Mouse (Mus musculus): Measurements from ENCODE around the gene Rfesd.

Gene Rfesd

DNA sequence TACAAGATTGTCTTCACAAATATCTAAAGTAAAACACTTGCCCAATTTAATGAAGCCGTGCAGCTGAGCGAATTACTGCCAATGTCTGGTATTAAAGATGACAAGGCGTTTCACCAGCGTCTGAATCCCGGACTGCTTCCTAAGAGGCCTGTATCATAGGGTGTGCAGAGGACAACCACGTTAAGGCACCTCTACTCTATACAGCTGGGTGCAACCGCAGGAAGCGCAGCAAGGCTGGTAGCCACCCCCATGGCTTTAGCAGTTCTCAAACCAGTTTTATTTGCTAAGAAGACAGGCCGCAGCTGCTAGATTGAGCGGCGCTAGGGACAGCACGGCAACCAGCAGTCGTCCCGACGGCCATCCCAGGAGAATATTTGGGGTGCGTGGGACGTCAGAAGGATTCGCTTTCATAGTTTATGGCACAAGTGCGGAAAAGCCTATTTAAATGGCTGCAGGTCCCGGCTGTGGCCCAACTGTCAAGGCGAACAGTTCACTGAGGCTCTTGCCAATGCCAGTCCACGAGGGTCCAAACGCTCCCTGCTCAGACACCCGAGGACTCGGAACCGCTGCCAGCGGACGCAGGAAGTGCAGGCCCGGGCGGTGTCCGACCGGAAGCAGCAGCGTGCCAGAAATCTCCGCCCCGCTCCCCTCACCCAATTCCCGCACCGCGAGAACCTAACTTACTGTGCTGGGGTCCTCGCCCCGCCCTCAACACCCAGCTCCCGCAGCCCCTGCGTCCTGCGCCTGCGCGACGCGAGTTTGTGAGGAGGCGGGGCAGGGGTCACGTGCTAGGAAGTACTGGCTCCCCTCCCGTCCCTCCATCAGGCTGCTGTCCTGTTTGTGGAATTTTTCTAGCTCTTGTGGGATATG, at the start of gene Rfesd:
TSS of gene Rfesd (minus strand) at position 746 of the 870 bp plus-strand sequence.
- peak; percentile 97 to 98 for DNase-seq

DNA sequence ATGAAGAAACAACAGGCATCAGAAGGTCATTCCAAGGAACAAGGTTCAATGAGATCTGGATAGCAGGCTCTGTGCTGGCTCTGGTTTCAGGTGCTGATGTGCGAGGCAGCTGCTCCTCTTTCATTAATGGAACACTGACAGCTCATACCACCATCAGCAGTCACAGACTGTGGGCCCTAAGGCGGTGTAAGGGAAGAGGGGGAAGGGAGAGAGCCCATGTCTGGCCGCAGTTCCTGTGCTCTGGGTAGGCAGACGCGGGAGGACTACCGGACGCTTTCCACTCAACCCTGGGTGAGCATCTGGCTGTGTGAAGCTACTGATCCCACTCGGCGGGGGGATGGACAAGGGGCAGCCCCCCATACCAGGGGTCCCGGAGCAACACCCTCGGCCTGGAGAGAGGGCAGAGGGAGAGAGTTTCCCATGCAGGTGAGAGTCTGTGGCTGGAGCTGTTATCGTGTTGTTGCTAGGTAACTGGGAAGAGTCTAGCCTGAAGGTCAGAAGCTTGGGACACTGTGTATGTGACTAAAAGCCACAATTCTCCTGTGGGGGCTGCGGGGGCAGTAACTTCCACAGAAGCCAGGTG, 45.9 kb upstream of the Rfesd start:
- DNase-seq, result no peak

DNA sequence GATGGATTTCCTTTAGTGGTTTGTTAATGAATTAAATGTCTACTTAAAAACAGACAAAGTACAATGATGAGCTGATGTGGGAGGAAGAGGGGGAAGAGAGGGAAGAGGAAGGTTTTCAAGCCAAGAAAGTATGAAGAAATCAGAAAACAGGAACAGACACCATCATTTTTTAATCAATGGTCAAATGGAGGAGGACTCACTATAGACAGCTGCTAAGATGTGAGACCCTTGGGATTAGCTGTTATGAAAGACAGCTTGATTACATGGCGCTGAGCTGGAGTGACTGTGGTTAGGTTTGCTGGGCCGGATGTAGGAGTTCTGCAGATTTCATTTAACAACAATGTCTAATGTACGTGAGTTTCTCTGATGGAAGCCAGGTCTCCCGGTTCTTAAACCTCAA, 45.0 kb upstream of the Rfesd start:
- no peak for DNase-seq

DNA sequence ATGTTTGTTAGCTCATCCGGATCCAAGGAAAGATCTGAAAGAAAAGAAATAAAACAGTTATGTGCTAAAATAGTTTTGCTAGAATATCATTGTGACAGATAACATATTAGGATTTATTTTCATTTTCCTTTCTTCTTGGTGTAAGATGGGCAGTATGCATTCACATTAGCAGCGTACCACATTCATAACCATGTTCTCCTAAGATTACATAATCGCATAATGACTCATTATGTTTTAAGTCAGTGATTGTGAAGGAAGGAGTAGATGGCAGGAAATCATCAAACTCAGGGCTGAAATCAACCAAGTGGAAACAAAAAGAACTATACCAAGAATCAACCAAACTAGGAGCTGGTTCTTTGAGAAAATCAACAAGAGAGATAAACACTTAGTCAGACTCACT, 44.0 kb upstream of the Rfesd start:
- DNase-seq, result no peak

DNA sequence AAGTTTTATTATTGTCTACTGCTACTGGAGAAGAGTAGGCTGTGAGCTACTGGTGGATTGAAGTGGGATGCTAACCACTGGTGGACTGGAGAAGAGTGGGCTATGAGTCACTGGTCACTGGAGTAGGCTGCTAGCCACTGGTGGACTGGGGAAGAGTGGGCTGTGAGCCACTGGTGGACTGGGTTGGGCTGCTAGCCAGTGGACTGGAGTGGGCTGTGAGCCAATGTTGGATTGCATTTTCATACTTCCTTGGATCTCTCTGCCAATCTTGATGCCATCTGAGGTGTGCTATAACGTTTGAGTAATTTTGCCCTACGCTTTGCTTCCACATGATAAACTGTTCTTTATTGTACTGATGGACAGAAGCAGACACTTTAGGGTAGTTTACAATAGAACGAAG, 43.6 kb upstream of the Rfesd start:
- DNase-seq, result no peak

DNA sequence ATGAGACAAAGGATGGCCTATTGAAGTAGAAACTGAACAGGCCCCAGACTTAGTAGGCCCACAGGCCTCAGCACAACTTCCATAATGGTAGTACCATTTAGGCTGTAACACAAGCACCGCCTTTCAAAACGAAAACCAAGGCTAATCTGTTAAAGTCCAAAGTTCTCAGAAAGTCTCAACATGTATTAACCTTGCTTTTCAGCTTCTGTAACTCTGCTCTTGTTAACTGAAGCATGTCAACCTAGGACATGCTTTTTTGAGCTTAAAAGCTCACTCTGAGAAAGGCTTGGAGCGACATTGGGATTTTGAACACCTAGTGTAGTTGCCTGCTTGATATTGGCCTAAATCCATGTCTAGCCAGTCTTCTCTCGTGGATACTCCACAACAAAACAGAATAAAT, 41.1 kb upstream of the Rfesd start:
- DNase-seq, result peak; percentile 25 to 56

DNA sequence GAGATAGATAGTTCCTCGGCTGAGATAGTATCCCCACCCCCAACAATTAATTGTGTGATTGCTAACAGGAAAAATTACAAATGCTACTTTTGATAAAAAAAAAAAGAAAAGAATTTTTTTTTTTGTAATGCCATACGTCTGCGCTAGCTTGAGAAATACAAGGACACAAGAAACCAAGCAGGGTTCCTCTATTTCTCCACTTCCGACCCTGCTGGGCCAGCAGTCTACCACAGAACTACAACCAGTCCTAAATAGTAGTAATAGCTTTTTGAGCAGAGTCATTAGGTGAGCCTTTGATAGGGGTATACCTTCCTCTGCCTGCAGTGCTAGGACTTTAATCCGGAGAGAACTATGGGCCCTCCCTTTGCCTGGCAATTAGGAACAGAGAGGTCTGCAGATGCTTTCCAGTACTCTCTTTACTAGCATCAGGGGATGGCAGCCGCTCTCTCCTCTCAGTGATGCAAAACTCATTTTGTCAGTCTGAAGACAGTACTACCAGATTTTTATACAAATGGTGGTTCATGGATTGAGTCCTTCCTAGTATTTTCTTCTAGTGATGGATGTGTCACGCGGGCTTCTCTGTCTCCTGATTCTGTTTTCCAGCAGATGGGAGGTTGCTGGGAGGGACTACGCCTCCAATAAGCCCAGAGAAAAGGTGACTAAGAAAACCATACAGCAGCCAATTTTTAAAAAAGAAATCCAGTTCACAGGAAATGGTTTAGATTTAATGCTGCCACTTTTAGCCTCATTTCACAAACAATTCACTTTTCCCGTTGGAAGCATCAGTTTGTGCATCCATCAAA, 38.9 kb upstream of the Rfesd start:
- no peak for DNase-seq

DNA sequence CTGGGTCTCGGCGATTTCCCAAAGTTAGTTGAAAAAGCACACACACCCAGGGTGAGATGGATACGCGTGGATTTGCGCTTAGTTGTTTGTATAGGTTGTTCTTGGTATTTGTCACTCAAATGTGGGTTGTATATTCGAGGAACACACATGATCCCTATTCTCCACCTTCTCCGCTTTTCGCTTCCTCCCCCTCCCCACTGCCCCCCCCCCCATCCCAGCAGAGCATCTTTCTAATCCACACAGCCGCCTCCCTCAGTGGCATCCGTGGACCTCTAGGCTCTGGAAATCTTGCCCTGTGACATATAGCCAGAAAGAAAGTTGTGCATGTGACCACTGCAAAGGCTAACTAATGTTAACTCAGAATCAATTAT, 38.4 kb upstream of the Rfesd start, which contains the start of gene Gpr150:
TSS of gene Gpr150 (minus strand) at position 101 of the 371 bp plus-strand sequence.
- no peak for DNase-seq

DNA sequence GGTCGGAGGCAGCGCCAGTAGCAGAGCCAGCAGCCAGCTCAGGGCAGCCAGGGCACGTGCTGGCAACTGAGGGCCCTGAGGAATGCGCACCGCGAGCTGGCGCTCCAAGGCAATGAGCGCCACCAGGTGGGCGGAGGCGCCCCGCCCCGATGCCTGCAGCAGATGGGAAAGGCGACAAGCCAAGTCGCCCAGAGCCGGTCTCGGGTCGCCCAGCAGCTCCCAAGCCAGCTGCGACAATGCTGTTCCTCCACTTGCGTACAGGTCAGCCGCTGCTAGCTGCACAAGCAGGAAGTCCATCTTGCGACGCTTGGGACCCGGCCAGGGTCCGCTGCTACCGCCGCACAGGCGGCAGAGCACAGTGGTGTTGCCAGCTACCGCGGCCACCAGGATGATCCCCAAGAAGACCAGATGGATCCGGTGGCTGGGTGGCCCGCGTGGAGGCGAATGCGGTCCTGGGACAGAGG, 37.8 kb upstream of the Rfesd start:
- peak; percentile 73 to 83 for DNase-seq

DNA sequence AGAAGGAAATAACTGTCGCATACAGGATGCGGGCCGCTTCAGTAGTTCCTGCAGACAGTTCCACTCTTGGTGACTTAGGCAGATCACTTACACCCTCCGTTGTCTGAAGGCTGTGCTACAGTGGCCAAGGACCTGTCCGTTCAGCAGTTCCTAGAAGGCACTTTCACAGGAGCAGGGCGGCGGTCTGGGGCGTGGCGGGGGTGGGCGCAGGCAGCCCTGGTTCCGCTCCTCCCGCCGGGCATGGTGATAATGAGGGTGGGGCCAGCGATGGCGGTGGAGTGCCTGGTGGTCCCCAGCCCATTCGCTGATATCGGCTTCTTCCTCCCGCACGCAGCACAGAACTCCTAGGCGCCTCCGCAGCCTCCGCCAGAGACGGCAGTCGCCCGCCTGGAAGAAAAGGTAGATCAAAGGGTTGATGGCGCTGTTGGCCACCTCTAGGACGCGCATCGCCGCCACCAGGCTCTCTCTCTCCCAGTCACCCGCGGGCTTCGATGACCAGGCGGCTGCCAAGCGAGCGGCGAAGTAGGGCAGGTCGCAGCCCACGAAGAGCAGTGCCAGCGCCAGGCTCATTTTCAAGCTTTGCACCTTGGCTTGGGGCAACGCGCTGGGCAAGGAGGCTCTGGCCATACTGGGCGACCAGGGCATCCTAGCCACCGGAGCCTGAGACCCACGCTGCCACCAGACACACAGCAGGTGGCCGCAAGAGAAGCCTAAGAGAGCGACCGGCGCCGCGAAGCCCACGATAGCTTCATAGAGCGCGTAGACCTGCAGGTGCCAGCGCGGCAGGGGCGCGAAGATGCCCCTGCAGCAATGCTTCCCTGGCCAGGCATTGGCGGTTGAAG, 37.1 kb upstream of the Rfesd start:
- peak; percentile 12 to 15 for DNase-seq

DNA sequence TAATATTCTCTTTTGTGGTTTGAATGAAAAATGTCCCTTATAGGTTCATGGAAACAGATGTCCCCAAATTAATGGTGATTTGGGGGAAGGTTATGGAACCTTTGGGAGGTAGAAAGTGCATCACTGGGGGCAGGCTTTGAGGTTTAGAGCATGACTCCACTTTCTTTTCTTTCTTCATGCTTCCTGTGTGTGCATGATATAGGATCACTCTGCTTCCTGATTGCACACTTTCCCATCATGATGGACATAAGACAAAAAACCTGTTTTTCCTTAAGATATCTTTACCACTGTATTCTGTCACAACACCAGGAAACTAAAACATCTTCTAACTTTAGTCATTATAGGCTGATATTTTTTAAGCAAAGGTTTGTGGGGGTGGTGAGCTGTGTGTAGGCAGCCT, 26.5 kb upstream of the Rfesd start:
- no peak for DNase-seq

DNA sequence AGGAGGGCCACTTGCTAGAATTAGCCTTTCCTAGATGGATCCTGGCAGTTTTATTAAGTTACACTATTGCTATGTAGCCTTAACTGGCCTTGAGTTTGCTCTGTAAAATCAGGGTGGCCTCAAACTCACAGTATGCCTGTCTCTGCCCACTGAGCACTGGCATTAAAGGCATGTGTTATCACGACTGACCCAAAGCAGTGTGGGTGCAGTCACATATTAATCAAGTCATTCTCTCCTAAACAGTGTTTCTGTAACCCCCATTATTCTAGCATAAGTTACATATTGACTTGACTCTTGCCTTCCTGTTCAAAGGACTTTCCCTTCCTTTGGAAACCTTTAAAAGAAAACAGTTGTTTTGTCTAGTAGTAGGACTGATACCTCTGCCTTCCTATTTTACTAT, 23.9 kb upstream of the Rfesd start:
- peak; percentile 23 to 34 for DNase-seq

DNA sequence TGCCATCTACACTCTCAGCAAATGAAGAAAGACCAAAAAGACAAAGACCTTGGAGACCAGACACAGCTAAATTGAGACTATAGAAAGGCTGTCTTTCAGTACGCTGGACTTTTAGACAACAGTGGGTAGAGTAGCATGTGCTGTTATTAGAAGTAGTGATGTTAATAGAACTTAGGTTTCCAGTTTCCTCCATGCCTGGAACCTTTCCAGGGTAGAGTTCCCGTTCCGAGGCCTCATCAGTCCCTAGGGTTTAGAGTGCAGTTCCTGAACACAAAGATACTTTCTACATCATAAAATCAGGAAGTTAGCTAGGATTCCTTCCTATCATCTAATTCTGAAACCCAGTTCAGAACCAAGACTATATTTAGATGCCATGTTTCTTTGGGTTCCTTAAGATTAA, 6.1 kb upstream of the Rfesd start:
- DNase-seq, result peak in 1 of 2 experiments; percentile 17

DNA sequence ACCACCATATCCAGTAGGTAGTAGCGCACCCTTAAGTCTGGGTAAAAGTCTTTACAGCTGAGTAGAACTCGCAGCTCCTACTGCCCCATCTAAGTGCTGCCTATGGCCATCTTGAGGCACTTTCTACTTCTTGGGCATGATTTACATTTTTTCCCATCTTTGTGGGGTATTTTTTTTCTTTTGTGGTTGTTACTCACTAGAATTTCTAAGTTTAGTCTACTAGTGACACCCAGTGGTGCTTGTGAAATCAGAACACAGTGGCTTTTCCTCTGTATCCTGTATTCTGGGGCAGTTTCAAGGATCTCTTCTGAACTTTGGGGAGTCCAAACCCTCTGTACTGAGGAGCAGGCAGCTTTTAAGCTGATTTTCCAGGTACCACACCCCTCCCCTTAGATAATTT, 3.3 kb upstream of the Rfesd start:
- DNase-seq, result peak in 1 of 2 experiments; percentile 18

DNA sequence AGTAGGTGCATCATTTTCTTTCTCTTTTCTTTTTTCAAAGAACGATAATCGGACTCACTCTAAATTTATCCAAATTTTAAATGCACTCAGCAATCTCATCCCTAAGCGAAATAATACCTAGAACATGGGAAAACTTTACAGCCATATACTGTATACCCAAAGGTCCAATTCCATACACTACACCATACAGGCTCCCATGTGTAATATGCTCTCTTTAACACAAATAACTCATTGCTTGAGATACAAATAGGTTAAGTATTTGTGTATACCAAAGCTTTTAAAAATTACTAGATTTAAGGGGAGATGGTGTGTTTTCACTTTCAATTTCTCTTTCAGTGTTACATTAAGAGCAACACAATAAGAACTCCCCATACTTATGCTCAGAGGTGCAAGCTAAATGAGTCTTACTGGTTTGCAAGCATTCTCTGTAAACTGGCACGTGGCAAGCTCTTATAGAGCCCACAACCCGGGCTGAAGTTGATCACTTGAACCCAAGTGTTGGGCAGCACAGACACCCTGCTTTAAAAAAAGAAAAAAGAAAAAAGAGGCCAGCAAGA, 403 bp upstream of the Rfesd start:
- no peak for DNase-seq

DNA sequence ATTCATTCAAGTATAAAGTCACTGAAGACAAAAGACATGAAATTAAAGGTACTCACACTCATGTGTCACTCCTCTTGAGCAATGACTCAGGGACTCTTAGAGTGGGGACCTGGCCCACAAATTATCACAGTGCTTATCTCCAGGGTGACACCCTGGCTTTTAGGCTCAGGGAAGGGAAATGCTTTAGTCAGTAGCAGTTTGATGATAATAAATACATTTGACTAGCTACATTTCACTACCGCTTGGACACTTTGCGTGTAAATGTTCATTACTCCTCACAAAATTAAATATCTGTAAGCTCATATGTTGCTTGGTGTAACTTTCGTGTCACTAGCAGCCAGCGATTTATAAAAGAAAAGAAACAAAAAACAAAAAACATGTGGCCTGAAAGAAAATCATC, 1.1 kb downstream of the Rfesd start:
- no peak for DNase-seq

DNA sequence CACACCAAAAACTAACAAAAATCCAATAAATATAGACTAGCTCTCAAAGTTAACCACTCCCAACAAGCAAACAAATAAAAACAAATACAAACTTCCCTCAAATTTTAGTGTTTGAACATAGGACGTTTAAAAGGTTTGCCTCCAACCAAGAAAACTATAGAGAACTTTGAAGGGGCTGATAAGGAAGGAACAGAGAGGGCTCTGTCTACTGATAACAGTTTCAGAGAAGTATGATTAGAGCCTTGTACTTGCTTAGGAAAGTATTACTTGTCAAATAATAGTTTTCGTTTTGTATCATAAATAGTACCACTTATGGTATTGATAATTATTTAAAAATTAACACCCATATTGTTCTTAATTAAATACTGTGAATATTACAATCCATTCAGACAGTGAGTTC, 4.0 kb downstream of the Rfesd start:
- DNase-seq, result no peak

DNA sequence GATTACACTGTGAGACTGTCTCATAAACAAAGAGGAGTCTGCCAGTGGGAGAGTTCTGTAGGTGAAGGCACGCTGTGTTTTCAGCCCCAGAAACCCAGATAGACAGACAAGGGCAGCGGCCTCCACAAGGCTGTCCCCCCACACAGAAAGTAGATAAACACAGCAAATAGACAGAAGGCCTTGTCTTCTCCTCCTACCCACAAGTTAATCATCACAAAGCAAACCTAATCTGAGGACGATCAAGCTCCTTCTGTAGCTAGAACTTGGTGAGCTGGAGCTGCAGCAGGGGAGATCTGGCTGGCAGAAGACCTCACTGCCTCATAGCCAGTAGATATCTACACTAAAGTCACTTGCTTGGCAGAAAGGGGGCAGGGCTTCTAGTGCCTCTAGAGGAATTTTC, 15.2 kb downstream of the Rfesd start:
- no peak for DNase-seq

DNA sequence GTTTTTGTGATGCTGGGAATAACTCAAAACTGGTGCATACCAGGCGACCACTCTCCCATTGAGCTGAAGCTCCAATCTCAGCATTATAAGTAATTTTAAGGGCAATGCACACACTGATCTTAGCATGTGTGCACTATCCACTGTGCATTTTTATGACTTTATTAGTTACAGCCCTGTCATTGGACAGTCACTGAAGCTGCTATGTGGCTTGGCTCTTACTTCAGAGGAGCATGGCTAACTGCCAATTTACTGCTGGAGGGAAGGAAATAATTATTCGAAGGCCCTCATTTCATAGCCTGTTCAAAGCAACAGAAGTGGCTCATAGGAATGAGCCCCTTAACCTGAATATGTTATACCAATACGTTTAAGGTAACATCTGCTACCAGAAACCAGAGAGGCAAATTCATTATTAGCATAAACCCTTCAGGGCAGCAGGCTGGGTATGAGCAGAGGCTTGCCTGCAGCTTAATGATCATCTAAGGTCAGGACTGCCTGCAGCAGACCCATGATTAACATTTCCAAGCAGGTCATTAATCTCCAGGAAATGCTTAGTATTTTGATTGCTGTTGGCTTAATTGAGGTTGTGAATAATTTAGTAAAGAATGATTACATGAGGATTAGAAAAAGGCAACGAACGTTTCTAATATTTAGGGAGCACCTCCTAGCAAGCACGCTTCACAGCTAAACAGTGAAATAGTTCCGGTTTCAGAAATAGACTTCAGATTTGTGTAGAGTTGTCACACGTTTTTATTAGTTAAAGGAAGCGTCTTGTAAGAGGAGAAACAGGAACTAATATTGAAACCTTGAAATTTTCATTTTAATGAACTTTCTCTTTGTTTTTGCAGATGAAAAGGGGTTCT, 26.1 kb downstream of the Rfesd start:
- peak; percentile 21 to 51 for DNase-seq

DNA sequence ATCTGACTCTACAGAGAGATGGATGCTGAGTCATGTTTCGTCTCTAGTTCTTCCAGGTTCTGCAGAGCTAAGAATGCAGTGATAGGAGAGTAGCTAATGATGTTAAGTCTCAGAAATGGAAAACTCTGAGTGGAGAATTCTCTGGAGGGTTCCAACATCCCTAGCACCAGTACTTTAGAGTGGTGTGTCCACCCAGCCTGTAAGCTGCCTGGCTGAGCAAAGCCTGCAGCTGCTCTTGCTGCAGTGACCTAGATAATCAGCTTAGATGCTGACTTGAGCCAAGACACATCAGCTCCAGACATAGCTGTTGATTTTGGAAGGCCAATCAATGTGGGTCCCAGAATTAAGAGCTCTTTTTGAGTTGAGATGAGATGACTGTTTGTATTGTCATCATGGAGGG, 30.4 kb downstream of the Rfesd start:
- no peak for DNase-seq

DNA sequence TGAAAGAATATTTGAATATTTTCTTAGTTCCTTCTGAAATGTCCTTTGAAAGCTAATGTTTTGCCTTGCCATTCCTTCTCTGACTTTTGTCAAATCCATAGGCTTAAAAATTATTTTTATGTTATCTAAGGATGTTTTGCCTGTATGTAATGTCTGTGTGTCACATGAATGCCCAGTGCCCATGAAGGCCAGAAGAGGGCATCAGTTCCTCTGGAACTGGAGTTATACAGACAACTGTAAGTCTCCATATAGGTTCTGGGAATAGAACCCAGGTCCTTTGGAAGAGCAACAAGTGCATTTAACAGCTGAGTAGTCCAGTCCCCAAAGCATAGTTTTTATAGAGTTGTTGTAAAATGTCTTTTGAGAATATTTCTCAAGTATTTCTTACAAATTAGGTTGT, 36.6 kb downstream of the Rfesd start:
- DNase-seq, result peak; percentile 7 to 32

Data from kidney, adult 8-10 months (tissue).